Mouse (Mus musculus): ENCODE measurements around the gene Hipk1. TPM values are rescaled to one million over a fixed set of nuclear protein-coding genes. Genes with fewer than 3 reads are reported as not detected.

The Hipk1 gene
- polyA plus RNA-seq, 1 experiment from 2014 or later, result 15.9 TPM

DNA sequence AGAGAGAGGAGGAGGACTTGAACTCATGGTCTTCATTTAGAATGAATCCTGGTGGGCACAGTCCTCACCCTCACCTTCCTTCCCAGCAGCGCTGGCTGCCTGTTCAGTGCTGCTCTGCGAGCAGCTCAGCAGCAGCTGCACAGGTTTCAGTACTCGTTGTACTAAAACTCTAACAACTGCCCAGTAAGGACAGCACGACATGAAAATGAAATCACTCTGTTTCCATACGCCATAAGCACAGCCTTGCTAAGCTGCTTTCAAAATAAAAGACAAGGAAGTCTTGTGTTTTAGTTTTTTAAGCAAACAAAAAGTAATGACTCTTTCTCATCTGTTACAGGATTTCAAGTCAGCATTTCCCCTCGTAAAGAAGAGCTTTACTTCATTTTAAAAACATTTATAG is 48.2 kb downstream of the Hipk1 start:
- H3K4me1 ChIP-seq (ENCODE audit: control insufficient read depth, insufficient read depth, low read length), result peaks cover 10% of the 10 kb centered on the region
- no peak overlapping the region for H3K27ac ChIP-seq (ENCODE audit: low read depth, low read length)
- no peak overlapping the region for H3K4me3 ChIP-seq (ENCODE audit: low read depth, low read length)
- no peak for ATAC-seq (ENCODE audit: low FRiP score)
- 91% methylated on average over 6 of the region's 6 CpGs for WGBS
- no peaks in the 10 kb centered on the region for H3K9me3 ChIP-seq (ENCODE audit: control insufficient read depth, low read length)
- no peak overlapping the region for H3K4me2 ChIP-seq
- H3K9ac ChIP-seq (ENCODE audit: low read length), result no peak overlapping the region
- no peak for DNase-seq (ENCODE audit: low spot score, missing footprints)
- peaks cover 8% of the 10 kb centered on the region; the same call in 1 of the 2 replicates for H3K36me3 ChIP-seq (ENCODE audit: control insufficient read depth, insufficient read depth, low read length)
- no peaks in the 10 kb centered on the region for H3K27me3 ChIP-seq (ENCODE audit: control insufficient read depth, insufficient read depth, low read length)

DNA sequence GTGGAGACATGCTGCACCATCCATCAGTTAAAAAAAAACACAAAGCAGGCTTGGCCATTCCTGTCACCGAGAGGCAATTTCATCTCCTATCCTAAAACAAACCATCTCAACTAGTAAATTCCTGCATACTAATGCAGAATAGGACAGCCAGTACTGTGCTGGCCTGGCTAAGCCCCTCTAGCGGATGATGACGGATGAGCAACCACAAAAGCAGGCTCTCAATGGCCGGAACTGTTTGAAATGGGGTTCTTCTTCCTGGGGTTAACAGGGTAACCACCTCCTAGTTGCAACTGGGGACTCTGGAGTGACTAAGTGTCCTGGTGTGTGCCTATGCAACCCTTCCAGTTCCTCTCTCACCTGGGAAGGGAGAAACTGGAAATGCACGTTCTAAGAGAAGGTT is 51.0 kb downstream of the Hipk1 start:
- Histone ChIP-seq H3K9me3 (ENCODE audit: control insufficient read depth, low read length) (no peaks in the 10 kb centered on the region), H3K27ac (ENCODE audit: low read depth, low read length) (no peak overlapping the region), H3K4me2 (no peak overlapping the region), H3K4me3 (ENCODE audit: low read depth, low read length) (no peak overlapping the region), H3K4me1 (ENCODE audit: control insufficient read depth, insufficient read depth, low read length) (peaks cover 25% of the 10 kb centered on the region), H3K27me3 (ENCODE audit: control insufficient read depth, insufficient read depth, low read length) (no peaks in the 10 kb centered on the region), H3K36me3 (ENCODE audit: control insufficient read depth, insufficient read depth, low read length) (peaks cover 5% of the 10 kb centered on the region; the same call in 1 of the 2 replicates), H3K9ac (ENCODE audit: low read length) (no peak overlapping the region)
- no peak for ATAC-seq (ENCODE audit: low FRiP score)
- 15% methylated on average over 5 of the region's 5 CpGs for WGBS
- no peak for DNase-seq (ENCODE audit: low spot score, missing footprints)

DNA sequence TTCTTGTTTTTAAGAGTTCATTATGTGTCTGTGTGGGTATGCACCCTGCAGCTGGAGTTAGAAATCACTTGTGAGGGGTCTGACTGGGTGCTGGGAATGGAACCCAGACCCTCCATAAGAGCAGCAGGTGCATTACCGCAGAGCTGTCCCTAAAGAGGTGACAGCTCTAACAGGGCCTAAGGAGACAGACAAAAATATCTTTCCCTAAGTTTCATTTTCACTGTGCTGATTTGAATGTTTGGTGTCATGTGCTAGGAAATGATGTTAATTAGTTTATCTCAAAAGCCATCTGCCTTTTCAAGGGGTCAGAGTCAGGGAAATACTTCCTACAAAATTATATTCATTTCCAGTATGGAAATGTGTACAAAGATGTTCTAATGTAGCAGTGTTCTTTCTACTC is 52.0 kb downstream of the Hipk1 start, which contains the start of gene Gm10964:
TSS of gene Gm10964 (plus strand) at position 38 of the 400 bp plus-strand sequence.
- ATAC-seq (ENCODE audit: low FRiP score), result no peak
- Histone ChIP-seq H3K27me3 (ENCODE audit: control insufficient read depth, insufficient read depth, low read length) (no peaks in the 10 kb centered on the region), H3K4me2 (peak within 1 kb of the TSS; percentile 54), H3K27ac (ENCODE audit: low read depth, low read length) (peak within 1 kb of the TSS; percentile 86), H3K9ac (ENCODE audit: low read length) (peak within 1 kb of the TSS; percentile 65; the same call in 1 of the 2 replicates), H3K9me3 (ENCODE audit: control insufficient read depth, low read length) (no peaks in the 10 kb centered on the region), H3K4me3 (ENCODE audit: low read depth, low read length) (peak within 1 kb of the TSS; percentile 18), H3K4me1 (ENCODE audit: control insufficient read depth, insufficient read depth, low read length) (peaks cover 35% of the 10 kb centered on the region), H3K36me3 (ENCODE audit: control insufficient read depth, insufficient read depth, low read length) (peaks cover 4% of the 10 kb centered on the region; the same call in 1 of the 2 replicates)
- no peak for DNase-seq (ENCODE audit: low spot score, missing footprints)
- WGBS, result 96% methylated on average over 1 of the region's 1 CpGs

GRCm38 (mm10) chr3:103737778-103738571 is 53.4 kb downstream of the Hipk1 start, which contains the start of gene Olfml3:
Gene Olfml3 (minus strand): TSS chr3:103738001.
- Histone ChIP-seq H3K27me3 (ENCODE audit: control insufficient read depth, insufficient read depth, low read length) (no peaks in the 10 kb centered on the region), H3K4me2 (peak within 1 kb of the TSS; percentile 54), H3K9me3 (ENCODE audit: control insufficient read depth, low read length) (no peaks in the 10 kb centered on the region), H3K9ac (ENCODE audit: low read length) (peak within 1 kb of the TSS; percentile 65), H3K27ac (ENCODE audit: low read depth, low read length) (peak within 1 kb of the TSS; percentile 86), H3K36me3 (ENCODE audit: control insufficient read depth, insufficient read depth, low read length) (no peaks in the 10 kb centered on the region), H3K4me1 (ENCODE audit: control insufficient read depth, insufficient read depth, low read length) (peaks cover 49% of the 10 kb centered on the region), H3K4me3 (ENCODE audit: low read depth, low read length) (peak within 1 kb of the TSS; percentile 18)
- DNase-seq (ENCODE audit: low spot score, missing footprints) (peak; percentile 100), ATAC-seq (ENCODE audit: low FRiP score) (peak; percentile 84)
- under 1% methylated on average over 18 of the region's 18 CpGs for WGBS

DNA sequence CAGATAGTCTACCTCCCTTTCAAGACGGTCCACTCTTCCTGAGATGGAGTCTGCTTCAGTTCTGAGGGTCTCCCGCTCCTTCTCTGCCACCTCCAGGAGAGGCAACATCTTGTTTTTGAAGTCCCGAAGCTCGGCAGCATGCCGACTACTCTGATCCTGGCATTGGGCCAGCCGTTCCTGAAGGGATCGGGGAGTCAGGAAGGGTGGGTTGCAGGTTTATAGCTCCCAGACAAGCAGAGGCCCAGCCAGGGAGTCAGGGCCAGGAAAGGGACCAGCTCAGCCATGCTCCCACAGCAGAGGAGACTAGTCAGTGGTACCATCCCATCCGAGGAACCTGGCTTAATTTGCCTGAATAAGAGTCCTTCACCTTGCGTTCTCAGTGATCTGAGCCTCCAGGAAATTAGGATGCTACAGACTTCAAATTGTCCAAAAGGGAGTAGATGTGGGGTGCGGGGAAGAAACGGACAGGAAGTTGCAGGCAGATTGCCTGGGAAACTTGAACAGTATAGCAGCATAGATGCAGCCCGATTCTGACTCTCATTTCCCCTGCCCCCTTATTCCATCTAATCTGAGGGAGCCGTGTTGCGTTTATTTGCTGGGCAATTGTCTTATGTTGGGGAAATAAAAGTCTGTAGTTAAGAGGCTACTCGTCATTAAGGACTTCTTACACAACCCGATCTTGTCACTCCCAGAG is 54.2 kb downstream of the Hipk1 start:
- Histone ChIP-seq H3K4me2 (peak overlapping the region; percentile 54; the same call in 1 of the 2 replicates), H3K4me1 (ENCODE audit: control insufficient read depth, insufficient read depth, low read length) (peaks cover 50% of the 10 kb centered on the region), H3K9ac (ENCODE audit: low read length) (peak overlapping the region; percentile 65), H3K27ac (ENCODE audit: low read depth, low read length) (peak overlapping the region; percentile 86; the same call in 1 of the 2 replicates), H3K4me3 (ENCODE audit: low read depth, low read length) (no peak overlapping the region; the same call in 1 of the 2 replicates), H3K27me3 (ENCODE audit: control insufficient read depth, insufficient read depth, low read length) (no peaks in the 10 kb centered on the region), H3K9me3 (ENCODE audit: control insufficient read depth, low read length) (no peaks in the 10 kb centered on the region), H3K36me3 (ENCODE audit: control insufficient read depth, insufficient read depth, low read length) (no peaks in the 10 kb centered on the region)
- DNase-seq (ENCODE audit: low spot score, missing footprints) (no peak), ATAC-seq (ENCODE audit: low FRiP score) (no peak)
- 68% methylated on average over 16 of the region's 16 CpGs for WGBS

GRCm38 (mm10) chr3:103735776-103736600 is 55.4 kb downstream of the Hipk1 start:
- Histone ChIP-seq H3K4me2 (no peak overlapping the region), H3K4me3 (ENCODE audit: low read depth, low read length) (no peak overlapping the region), H3K9me3 (ENCODE audit: control insufficient read depth, low read length) (no peaks in the 10 kb centered on the region), H3K9ac (ENCODE audit: low read length) (no peak overlapping the region), H3K27me3 (ENCODE audit: control insufficient read depth, insufficient read depth, low read length) (no peaks in the 10 kb centered on the region), H3K4me1 (ENCODE audit: control insufficient read depth, insufficient read depth, low read length) (peaks cover 50% of the 10 kb centered on the region), H3K36me3 (ENCODE audit: control insufficient read depth, insufficient read depth, low read length) (no peaks in the 10 kb centered on the region), H3K27ac (ENCODE audit: low read depth, low read length) (no peak overlapping the region)
- 73% methylated on average over 28 of the region's 28 CpGs for WGBS
- DNase-seq (ENCODE audit: low spot score, missing footprints) (no peak), ATAC-seq (ENCODE audit: low FRiP score) (no peak)

DNA sequence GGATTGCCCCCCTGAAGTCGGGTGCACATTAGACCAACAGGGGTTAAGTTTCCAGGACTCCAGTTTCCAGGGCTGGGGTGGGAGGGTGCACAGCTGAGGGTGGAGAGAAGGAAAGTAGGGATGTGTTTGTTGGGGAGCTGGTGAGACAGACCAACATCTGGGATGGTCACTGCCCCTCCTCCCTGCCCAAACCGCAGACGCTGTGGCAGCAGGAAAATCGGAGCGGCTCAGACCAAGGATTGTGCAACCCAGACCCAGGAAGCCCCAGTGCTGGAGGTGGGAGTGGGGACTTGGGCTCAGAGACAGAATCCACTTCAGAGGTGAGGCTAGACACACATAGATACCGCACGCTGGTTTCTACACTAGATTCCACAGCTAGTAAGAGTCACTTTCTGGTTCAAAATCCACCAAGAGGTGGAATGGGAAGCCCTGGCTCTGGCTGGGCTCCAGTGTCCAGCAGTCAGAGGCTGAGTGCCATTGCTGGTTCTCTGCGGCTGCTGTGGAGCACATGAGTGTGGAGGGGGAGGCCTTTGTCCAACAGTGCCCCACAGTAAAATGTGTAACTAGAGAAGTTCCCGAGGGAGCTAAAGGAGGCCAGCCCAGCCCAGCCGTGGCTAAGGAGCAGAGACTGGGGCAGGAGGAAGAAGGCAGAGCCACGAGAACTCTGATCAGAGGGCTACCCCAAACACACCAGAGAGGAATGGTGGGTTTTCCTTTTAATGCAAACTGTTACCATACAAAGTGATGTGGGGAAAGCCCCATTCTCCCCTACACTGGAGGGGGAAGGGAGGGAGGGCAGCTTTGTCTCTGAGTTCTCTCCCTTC is 56.5 kb downstream of the Hipk1 start:
- WGBS, result 9% methylated on average over 11 of the region's 11 CpGs
- Histone ChIP-seq H3K36me3 (ENCODE audit: control insufficient read depth, insufficient read depth, low read length) (no peaks in the 10 kb centered on the region), H3K4me1 (ENCODE audit: control insufficient read depth, insufficient read depth, low read length) (peaks cover 46% of the 10 kb centered on the region), H3K27me3 (ENCODE audit: control insufficient read depth, insufficient read depth, low read length) (no peaks in the 10 kb centered on the region), H3K9me3 (ENCODE audit: control insufficient read depth, low read length) (no peaks in the 10 kb centered on the region), H3K27ac (ENCODE audit: low read depth, low read length) (peak overlapping the region; percentile 51), H3K9ac (ENCODE audit: low read length) (peak overlapping the region; percentile 51), H3K4me2 (peak overlapping the region; percentile 40), H3K4me3 (ENCODE audit: low read depth, low read length) (no peak overlapping the region)
- ATAC-seq (ENCODE audit: low FRiP score), result 0 out of 2 replicates have a peak, but pooled peaks have one; percentile 8
- DNase-seq (ENCODE audit: low spot score, missing footprints), result peak; percentile 93
